Mouse (Mus musculus) midbrain, embryonic 13.5 days (tissue): Measurements from ENCODE around the gene Nup205. TPM values are rescaled to one million over a fixed set of nuclear protein-coding genes. Genes with fewer than 3 reads are reported as not detected.
A peak's percentile ranks its signal among the peaks of the same experiment; 100 is the strongest.
"Not testable (repeated sequence)": the region's sequence is repeated elsewhere in the genome, so short reads cannot be mapped to it uniquely, and the experiment has no call there.

Source experiments
- ATAC-seq: fragments of 200-750 bp; cut with Nextera tagmentation; 2 replicates; pipeline ENCODE4 v1.8.0; 2017; ENCODE audit warnings: mild to moderate bottlenecking, moderate TSS enrichment, moderate library complexity
- H3K27ac ChIP-seq: fragments of 300-500 bp; sonication (generic); 2 replicates; pipeline ENCODE4 v1.5.1; 2015; ENCODE audit warnings: inconsistent platforms, mild to moderate bottlenecking, moderate library complexity
- H3K27me3 ChIP-seq: fragments of 300-500 bp; sonication (generic); 2 replicates; pipeline ENCODE4 v1.6.1; 2015; ENCODE audit warnings: mild to moderate bottlenecking, inconsistent platforms
- H3K36me3 ChIP-seq: fragments of 300-500 bp; sonication (generic); 2 replicates; pipeline ENCODE4 v1.6.1; 2015; ENCODE audit warnings: mild to moderate bottlenecking, inconsistent platforms
- H3K4me1 ChIP-seq: fragments of 300-500 bp; sonication (generic); replicated peaks from 2 replicates; pipeline ENCODE4 v1.6.1; 2015; ENCODE audit warnings: inconsistent platforms
- H3K4me2 ChIP-seq: fragments of 300-500 bp; sonication (generic); replicated peaks from 2 replicates; pipeline ENCODE4 v1.6.1; 2015; ENCODE audit warnings: moderate library complexity, mild to moderate bottlenecking, inconsistent platforms
- H3K4me3 ChIP-seq: fragments of 300-500 bp; sonication (generic); replicated peaks from 2 replicates; pipeline ENCODE4 v1.5.1; 2015; ENCODE audit warnings: mild to moderate bottlenecking, inconsistent platforms
- H3K9ac ChIP-seq: fragments of 300-500 bp; sonication (generic); replicated peaks from 2 replicates; pipeline ENCODE4 v1.6.1; 2015; ENCODE audit warnings: mild to moderate bottlenecking, inconsistent platforms
- H3K9me3 ChIP-seq: fragments of 300-500 bp; sonication (generic); 2 replicates; pipeline ENCODE4 v1.6.1; 2016; ENCODE audit warnings: mild to moderate bottlenecking, inconsistent platforms
- WGBS: fragments of 180-500 bp; shearing (Covaris S2); methylation state at CpG from one replicate; pipeline ENCODE4 v1.1.7; 2015; 5-methylcytosine and 5-hydroxymethylcytosine counted together
- polyA plus RNA-seq: library from polyadenylated mRNA; unstranded; fragments of >200 nt; fragmentation: Nextera tagmentation; extraction: Ambion mirVana; gene quantifications from 2 replicates; pipeline ENCODE4 v1.2.1, GENCODE M21; 2015

Nup205 gene
- 29.4 and 30.2 TPM in 2 replicates for polyA plus RNA-seq

DNA sequence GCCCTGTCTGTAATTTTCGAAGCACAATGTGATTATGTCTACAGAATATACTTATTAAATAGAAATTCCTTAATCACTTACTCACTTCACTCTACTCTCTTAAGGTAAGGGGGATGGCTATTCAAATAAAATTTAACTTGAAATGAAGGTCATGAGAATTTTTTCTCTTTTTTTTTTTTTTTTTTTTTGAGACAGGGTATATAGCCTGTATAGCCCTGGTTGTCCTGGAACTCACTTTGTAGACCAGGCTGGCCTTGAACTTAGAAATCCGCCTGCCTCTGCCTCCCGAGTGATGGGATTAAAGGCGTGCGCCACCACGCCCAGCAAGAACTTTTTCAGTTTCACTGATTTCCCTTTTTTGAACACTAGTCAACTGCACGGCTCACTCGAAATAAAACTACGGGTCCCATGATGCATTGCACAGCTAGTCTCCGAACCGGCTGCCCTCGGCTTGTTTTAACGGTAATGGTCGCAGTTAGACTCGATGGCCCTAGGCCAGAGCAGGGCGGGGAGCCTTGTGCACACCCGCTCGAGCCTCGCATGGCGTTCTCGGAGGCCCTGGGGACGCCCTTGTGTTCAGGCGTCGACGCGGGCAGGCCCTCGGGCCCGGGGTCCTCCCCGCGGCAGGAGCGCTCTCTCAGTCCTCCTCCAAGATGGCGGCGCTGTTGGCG is at the start of gene Nup205:
TSS of gene Nup205 (plus strand) at position 443 of the 671 bp plus-strand sequence.
- H3K9me3 ChIP-seq: no peaks in the 10 kb centered on the region
- 3% methylated on average over 34 of the region's 34 CpGs for WGBS
- peak within 1 kb of the TSS; percentile 98 for H3K27ac ChIP-seq
- H3K4me2 ChIP-seq: peak within 1 kb of the TSS; percentile 91
- H3K9ac ChIP-seq: peak within 1 kb of the TSS; percentile 93
- peaks cover 12% of the 10 kb centered on the region for H3K4me1 ChIP-seq
- H3K27me3 ChIP-seq: no peaks in the 10 kb centered on the region
- peak within 1 kb of the TSS; percentile 92 for H3K4me3 ChIP-seq
- peak; percentile 95 for ATAC-seq
- H3K36me3 ChIP-seq: no peaks in the 10 kb centered on the region

GRCm38 (mm10) chr6:35132806-35133205 is 44.4 kb upstream of the Nup205 start:
- H3K36me3 ChIP-seq: no peaks in the 10 kb centered on the region
- under 1% methylated on average over 11 of the region's 11 CpGs for WGBS
- H3K4me3 ChIP-seq: peak overlapping the region; percentile 90
- H3K9me3 ChIP-seq: no peaks in the 10 kb centered on the region
- peak overlapping the region; percentile 90 for H3K27ac ChIP-seq
- H3K27me3 ChIP-seq: no peaks in the 10 kb centered on the region
- H3K9ac ChIP-seq: peak overlapping the region; percentile 94
- peak overlapping the region; percentile 90 for H3K4me2 ChIP-seq
- peaks cover 26% of the 10 kb centered on the region for H3K4me1 ChIP-seq
- peak; percentile 10 for ATAC-seq

DNA sequence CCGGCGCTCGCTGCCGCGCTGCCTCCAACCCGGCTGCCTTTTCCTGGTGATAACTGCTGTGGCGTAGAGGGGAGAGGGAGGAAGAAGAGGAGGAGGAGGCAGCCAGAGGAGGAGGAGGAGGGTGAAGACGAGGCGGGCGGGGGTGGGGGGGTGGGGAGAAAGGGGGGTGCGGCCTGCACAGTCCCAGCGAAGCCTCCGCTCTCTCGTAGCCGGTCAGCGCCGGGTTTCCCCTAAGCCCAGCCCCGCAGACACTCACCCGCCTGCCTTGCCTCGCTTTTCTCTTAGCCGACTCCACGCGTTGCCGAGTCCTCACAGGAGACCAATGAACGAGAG is 44.0 kb upstream of the Nup205 start:
- H3K9me3 ChIP-seq: no peaks in the 10 kb centered on the region
- no peaks in the 10 kb centered on the region for H3K36me3 ChIP-seq
- H3K4me1 ChIP-seq: peaks cover 26% of the 10 kb centered on the region
- peak; percentile 94 for ATAC-seq
- WGBS: under 1% methylated on average over 20 of the region's 25 CpGs
- peak overlapping the region; percentile 90 for H3K4me2 ChIP-seq
- H3K27ac ChIP-seq: peak overlapping the region; percentile 90
- no peaks in the 10 kb centered on the region for H3K27me3 ChIP-seq
- H3K4me3 ChIP-seq: peak overlapping the region; percentile 90
- peak overlapping the region; percentile 94 for H3K9ac ChIP-seq

- WGBS: under 1% methylated on average over 54 of the region's 55 CpGs
- no peaks in the 10 kb centered on the region for H3K36me3 ChIP-seq
These were observed 43.4 kb upstream of the Nup205 start, which contains the start of gene Cnot4 for GRCm38 (mm10) chr6:35133579-35134488. Gene Cnot4, minus strand, starts transcription at chr6:35133724.

DNA sequence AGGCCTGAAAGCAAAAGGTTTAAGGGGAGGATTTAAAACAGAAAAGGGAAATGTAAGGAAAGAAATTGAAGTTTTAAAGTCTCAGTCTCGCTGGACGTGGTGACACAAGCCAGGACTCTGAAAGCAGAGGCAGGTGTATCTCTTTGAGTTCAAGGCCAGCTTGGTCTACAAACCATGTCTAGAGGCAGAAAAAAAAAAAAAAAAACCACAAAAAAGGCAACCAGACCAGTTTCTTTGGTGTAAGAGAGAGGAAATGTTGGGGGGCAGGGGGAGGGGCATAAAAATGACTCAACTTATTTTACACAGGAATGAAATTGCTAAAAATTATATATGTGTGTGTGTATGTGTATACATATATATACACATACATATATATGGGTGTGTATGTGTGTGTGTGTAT is 42.4 kb upstream of the Nup205 start:
- Histone ChIP-seq H3K36me3 (no peaks in the 10 kb centered on the region), H3K27me3 (no peaks in the 10 kb centered on the region), H3K4me2 (peak overlapping the region; percentile 83), H3K9ac (no peak overlapping the region), H3K27ac (no peak overlapping the region), H3K9me3 (no peaks in the 10 kb centered on the region), H3K4me3 (peak overlapping the region; percentile 90), H3K4me1 (peaks cover 24% of the 10 kb centered on the region)
- 58% methylated on average over 2 of the region's 2 CpGs for WGBS
- ATAC-seq: no peak

More at GRCm38 (mm10) chr6:35133579-35134488, 43.4 kb upstream of the Nup205 start, which contains the start of gene Cnot4:
- Histone ChIP-seq H3K4me1 (peaks cover 26% of the 10 kb centered on the region), H3K4me2 (peak within 1 kb of the TSS; percentile 90), H3K9me3 (no peaks in the 10 kb centered on the region), H3K27ac (peak within 1 kb of the TSS; percentile 90), H3K9ac (peak within 1 kb of the TSS; percentile 94), H3K27me3 (no peaks in the 10 kb centered on the region), H3K4me3 (peak within 1 kb of the TSS; percentile 90)
- ATAC-seq: peak; percentile 99

GRCm38 (mm10) chr6:35140351-35140750 is 36.9 kb upstream of the Nup205 start:
- Histone ChIP-seq H3K27ac (no peak overlapping the region), H3K9ac (no peak overlapping the region), H3K27me3 (no peaks in the 10 kb centered on the region), H3K9me3 (no peaks in the 10 kb centered on the region; the same call in 1 of the 2 replicates), H3K36me3 (no peaks in the 10 kb centered on the region), H3K4me1 (no peaks in the 10 kb centered on the region), H3K4me2 (no peak overlapping the region), H3K4me3 (no peak overlapping the region)
- ATAC-seq: no peak
- WGBS: 100% methylated on average over 1 of the region's 1 CpGs

- H3K27ac ChIP-seq: no peak overlapping the region
- no peak overlapping the region for H3K9ac ChIP-seq
- H3K4me2 ChIP-seq: no peak overlapping the region
- H3K4me3 ChIP-seq: no peak overlapping the region
- ATAC-seq: no peak
- no peaks in the 10 kb centered on the region for H3K27me3 ChIP-seq
- 79% methylated on average over 2 of the region's 2 CpGs for WGBS
- no peaks in the 10 kb centered on the region; the same call in 1 of the 2 replicates for H3K9me3 ChIP-seq
- no peaks in the 10 kb centered on the region for H3K36me3 ChIP-seq
- H3K4me1 ChIP-seq: no peaks in the 10 kb centered on the region
These were observed 31.7 kb upstream of the Nup205 start for GRCm38 (mm10) chr6:35145569-35145968.

GRCm38 (mm10) chr6:35147726-35148422 is 29.3 kb upstream of the Nup205 start:
- Histone ChIP-seq H3K27ac (no peak overlapping the region), H3K4me1 (no peaks in the 10 kb centered on the region), H3K4me2 (no peak overlapping the region), H3K9me3 (no peaks in the 10 kb centered on the region; the same call in 1 of the 2 replicates), H3K27me3 (no peaks in the 10 kb centered on the region), H3K4me3 (no peak overlapping the region), H3K9ac (no peak overlapping the region), H3K36me3 (no peaks in the 10 kb centered on the region)
- WGBS: 84% methylated on average over 3 of the region's 3 CpGs
- no peak for ATAC-seq

- no peaks in the 10 kb centered on the region for H3K9me3 ChIP-seq
These were observed 22.7 kb upstream of the Nup205 start for GRCm38 (mm10) chr6:35154540-35154939.

DNA sequence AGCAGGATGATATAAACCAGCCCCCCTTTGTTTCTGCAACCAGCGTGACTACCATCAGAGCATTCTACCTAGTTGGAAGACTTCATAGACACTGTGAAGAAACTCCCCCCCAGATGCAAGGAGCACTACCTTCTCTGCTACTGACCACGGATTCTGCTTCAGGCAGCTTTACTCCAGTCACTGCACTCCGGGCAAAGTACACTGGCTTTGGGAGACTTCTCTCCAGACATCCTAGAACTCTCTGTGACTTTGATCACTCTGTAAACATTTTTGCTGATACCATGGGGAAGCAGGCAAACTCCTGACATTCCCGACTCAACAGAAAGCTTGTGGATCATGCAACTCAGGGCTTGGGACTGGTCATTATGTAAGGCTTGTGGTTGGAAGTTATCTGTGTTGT is 8.0 kb upstream of the Nup205 start:
- Histone ChIP-seq H3K27me3 (no peaks in the 10 kb centered on the region), H3K9ac (no peak overlapping the region), H3K4me2 (no peak overlapping the region), H3K9me3 (no peaks in the 10 kb centered on the region), H3K27ac (no peak overlapping the region), H3K4me3 (no peak overlapping the region), H3K36me3 (no peaks in the 10 kb centered on the region), H3K4me1 (no peaks in the 10 kb centered on the region)
- ATAC-seq: no peak
- WGBS: 84% methylated on average over 4 of the region's 4 CpGs

More at GRCm38 (mm10) chr6:35154540-35154939, 22.7 kb upstream of the Nup205 start:
- Histone ChIP-seq H3K27ac (no peak overlapping the region), H3K4me2 (no peak overlapping the region), H3K9ac (no peak overlapping the region), H3K4me3 (no peak overlapping the region), H3K4me1 (no peaks in the 10 kb centered on the region), H3K27me3 (no peaks in the 10 kb centered on the region), H3K36me3 (no peaks in the 10 kb centered on the region)
- ATAC-seq: no peak

GRCm38 (mm10) chr6:35172028-35172427 is 5.2 kb upstream of the Nup205 start:
- H3K9me3 ChIP-seq, H3K36me3 ChIP-seq: not testable (repeated sequence)

More at GRCm38 (mm10) chr6:35172028-35172427, 5.2 kb upstream of the Nup205 start:
- H3K4me1 ChIP-seq, H3K4me2 ChIP-seq, H3K9ac ChIP-seq, H3K4me3 ChIP-seq, ATAC-seq, H3K27me3 ChIP-seq, H3K27ac ChIP-seq: not testable (repeated sequence)
- WGBS: 68% methylated on average over 3 of the region's 3 CpGs
